Mouse (Mus musculus): Measurements from ENCODE around the gene Srrm4. TPM values are rescaled to one million over a fixed set of nuclear protein-coding genes. Genes with fewer than 3 reads are reported as not detected.

Srrm4 gene
- total and polyA plus RNA-seq, 2 experiments from 2014 or later = 8.0 to 15.4 TPM

DNA sequence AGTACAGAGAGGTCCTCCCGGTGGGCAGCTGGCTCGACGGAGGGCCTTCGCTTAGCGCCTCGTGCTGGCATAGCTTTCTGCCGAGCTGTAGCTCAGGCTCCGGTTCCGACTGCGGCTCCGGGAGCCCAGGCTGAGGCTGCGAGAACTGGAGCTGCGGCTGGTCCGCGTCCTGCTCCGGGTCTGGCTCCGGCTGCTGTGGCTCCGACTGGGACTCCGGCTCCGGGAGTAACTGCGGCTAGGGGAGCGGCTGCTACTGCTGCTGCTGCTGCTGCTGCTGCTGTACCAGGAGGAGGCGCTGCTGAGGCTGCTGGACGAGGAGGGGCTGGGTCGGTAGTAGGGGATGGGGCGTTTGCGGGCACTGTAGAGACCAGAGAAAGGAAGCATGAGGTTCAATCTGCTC lies 147.1 kb downstream of the Srrm4 start:
- Histone ChIP-seq H3K9me3 (ENCODE audit: low read length) (no peaks in the 10 kb centered on the region), H3K27me3 (ENCODE audit: insufficient read depth, low read length) (no peaks in the 10 kb centered on the region), H3K9ac (replicated peaks; ENCODE audit: low read length, poor library complexity, severe bottlenecking) (no peak overlapping the region), H3K4me2 (ENCODE audit: low read depth, low read length, poor library complexity, severe bottlenecking) (no peak overlapping the region), H3K36me3 (ENCODE audit: insufficient read depth, low read length) (peaks cover 13% of the 10 kb centered on the region; the same call in 1 of the 2 replicates), H3K4me1 (ENCODE audit: insufficient read depth, low read length) (no peaks in the 10 kb centered on the region), H3K27ac (ENCODE audit: low read depth, low read length) (no peak overlapping the region), H3K4me3 (ENCODE audit: low read depth, low read length) (no peak overlapping the region)
- peak; percentile 63 for TF ChIP-seq CTCF (IDR thresholded peaks at IDR 0.05)
- DNase-seq (ENCODE audit: low spot score) = no peak
- WGBS = 69% methylated on average over 27 of the region's 27 CpGs
- ATAC-seq (ENCODE audit: low FRiP score) = no peak

DNA sequence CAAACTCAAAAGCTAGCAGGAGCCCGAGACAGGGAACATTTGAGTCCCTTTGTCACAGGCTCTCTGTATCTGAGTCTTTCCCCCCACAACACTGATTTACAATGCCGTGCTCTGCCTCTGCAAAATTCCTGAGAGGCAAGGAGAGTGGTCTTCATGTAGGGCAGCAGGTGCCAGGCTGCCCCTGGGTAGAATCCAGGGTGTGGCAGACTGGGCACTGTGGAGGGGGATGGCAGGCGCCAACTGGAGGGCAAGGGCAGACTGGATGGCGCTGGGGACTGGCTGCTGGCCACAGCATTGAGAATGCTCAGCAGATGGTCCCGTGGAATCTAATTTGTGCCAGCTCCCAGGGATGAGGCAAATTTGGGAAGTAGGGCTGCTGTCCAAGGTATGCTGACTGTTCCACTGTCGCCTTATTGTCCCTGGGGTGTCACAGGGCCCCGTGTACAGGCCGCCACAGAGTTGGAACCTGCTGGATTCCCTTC lies 148.1 kb downstream of the Srrm4 start:
- Histone ChIP-seq H3K9ac (replicated peaks; ENCODE audit: low read length, poor library complexity, severe bottlenecking) (no peak overlapping the region), H3K27ac (ENCODE audit: low read depth, low read length) (no peak overlapping the region), H3K4me1 (ENCODE audit: insufficient read depth, low read length) (no peaks in the 10 kb centered on the region), H3K4me3 (ENCODE audit: low read depth, low read length) (no peak overlapping the region), H3K36me3 (ENCODE audit: insufficient read depth, low read length) (peaks cover 13% of the 10 kb centered on the region; the same call in 1 of the 2 replicates), H3K27me3 (ENCODE audit: insufficient read depth, low read length) (no peaks in the 10 kb centered on the region), H3K4me2 (ENCODE audit: low read depth, low read length, poor library complexity, severe bottlenecking) (no peak overlapping the region), H3K9me3 (ENCODE audit: low read length) (no peaks in the 10 kb centered on the region)
- WGBS = 54% methylated on average over 8 of the region's 8 CpGs
- DNase-seq (ENCODE audit: low spot score) = peak; percentile 74
- peak; percentile 41; the same call in 1 of the 2 replicates for ATAC-seq (ENCODE audit: low FRiP score)
- TF ChIP-seq CTCF (IDR thresholded peaks at IDR 0.05) = no peak

DNA sequence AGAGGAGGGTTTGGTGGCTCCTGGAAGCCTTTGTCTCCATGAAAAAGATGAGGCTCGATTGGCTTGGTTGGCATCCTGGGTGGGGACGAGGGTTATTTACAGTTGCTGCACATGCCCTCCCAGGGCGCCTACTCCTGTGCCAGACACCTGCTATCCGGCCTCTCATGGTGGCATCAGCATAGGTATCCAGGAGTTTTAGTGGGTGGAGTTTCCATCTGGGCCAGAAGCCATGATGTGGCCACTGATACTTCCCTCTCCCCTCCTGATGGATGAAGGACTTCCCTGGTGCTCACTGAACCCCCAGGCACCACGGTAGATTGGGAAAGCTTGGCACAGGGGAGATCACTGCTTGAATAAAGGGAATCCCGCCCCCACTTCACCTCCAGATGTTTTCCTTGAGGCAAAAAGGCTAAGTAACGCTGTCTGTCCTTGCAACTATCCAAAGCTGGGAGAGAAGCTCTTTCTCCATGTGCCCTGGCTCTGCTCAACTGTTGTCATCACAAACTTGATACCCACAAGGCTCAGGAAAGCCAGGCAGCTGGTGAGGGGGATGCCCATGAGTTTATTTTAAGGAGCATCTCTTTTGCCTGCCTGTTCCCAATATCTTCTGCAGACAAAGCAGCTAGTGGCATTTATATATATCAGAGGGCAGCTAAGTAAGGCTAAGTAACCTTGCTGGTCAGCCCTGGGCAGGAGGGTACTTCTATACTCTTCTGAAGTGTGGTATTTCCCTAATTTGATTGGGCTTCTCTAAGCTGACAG lies 148.7 kb downstream of the Srrm4 start:
- no peak for DNase-seq (ENCODE audit: low spot score)
- WGBS = 70% methylated on average over 7 of the region's 7 CpGs
- no peak overlapping the region for H3K4me2 ChIP-seq (ENCODE audit: low read depth, low read length, poor library complexity, severe bottlenecking)
- no peak overlapping the region for H3K4me3 ChIP-seq (ENCODE audit: low read depth, low read length)
- ATAC-seq (ENCODE audit: low FRiP score) = no peak
- H3K4me1 ChIP-seq (ENCODE audit: insufficient read depth, low read length) = no peaks in the 10 kb centered on the region
- H3K9me3 ChIP-seq (ENCODE audit: low read length) = no peaks in the 10 kb centered on the region
- H3K27ac ChIP-seq (ENCODE audit: low read depth, low read length) = no peak overlapping the region
- peaks cover 13% of the 10 kb centered on the region; the same call in 1 of the 2 replicates for H3K36me3 ChIP-seq (ENCODE audit: insufficient read depth, low read length)
- H3K27me3 ChIP-seq (ENCODE audit: insufficient read depth, low read length) = no peaks in the 10 kb centered on the region
- no peak overlapping the region for H3K9ac ChIP-seq (replicated peaks; ENCODE audit: low read length, poor library complexity, severe bottlenecking)
- no peak for TF ChIP-seq CTCF (IDR thresholded peaks at IDR 0.05)

DNA sequence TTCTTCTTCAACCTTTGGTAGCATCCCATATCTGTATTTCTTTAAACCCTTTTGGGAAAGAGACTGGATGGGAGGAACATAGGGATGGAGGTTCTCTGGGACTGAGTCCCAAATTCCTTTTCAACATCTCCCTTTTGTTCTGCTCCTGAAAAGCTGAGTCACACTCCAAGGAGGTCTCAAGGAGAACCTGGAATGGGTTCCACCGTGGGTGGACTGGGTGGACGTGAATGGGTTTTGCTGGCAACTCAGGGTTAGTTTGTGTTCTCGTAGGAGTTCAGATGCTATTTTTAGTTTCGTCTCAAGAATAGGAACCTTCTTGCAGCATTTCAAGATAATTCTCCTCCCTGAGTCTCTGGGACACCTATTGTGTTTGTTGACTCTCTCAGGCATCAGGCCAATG lies 151.4 kb downstream of the Srrm4 start:
- no peak overlapping the region for H3K4me2 ChIP-seq (ENCODE audit: low read depth, low read length, poor library complexity, severe bottlenecking)
- DNase-seq (ENCODE audit: low spot score) = no peak
- no peak for TF ChIP-seq CTCF (IDR thresholded peaks at IDR 0.05)
- 64% methylated on average over 4 of the region's 4 CpGs for WGBS
- H3K27me3 ChIP-seq (ENCODE audit: insufficient read depth, low read length) = no peaks in the 10 kb centered on the region
- H3K9me3 ChIP-seq (ENCODE audit: low read length) = no peaks in the 10 kb centered on the region
- no peak overlapping the region for H3K9ac ChIP-seq (replicated peaks; ENCODE audit: low read length, poor library complexity, severe bottlenecking)
- H3K27ac ChIP-seq (ENCODE audit: low read depth, low read length) = no peak overlapping the region
- H3K4me3 ChIP-seq (ENCODE audit: low read depth, low read length) = no peak overlapping the region
- H3K36me3 ChIP-seq (ENCODE audit: insufficient read depth, low read length) = peaks cover 13% of the 10 kb centered on the region; the same call in 1 of the 2 replicates
- ATAC-seq (ENCODE audit: low FRiP score) = no peak
- no peaks in the 10 kb centered on the region for H3K4me1 ChIP-seq (ENCODE audit: insufficient read depth, low read length)

DNA sequence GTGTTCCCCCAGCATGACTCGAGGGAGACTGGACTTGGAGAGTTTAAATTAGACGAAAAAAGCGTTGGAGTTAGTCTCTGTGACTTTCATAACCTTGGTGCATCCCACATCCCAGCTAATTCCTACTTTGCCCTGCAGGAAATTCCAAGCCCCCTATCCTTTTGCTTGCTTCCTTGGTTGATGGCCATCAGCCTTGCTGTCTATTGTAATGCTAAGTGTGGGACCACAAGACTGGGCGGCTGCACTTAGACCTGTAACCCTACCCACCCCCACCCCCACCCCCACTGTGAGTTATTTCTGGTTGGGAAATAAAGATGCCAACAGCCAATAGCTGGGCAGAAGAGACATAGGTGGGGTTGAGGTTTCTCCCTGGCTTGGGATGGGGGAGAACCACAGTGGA lies 153.3 kb downstream of the Srrm4 start:
- ATAC-seq (ENCODE audit: low FRiP score) (no peak), DNase-seq (ENCODE audit: low spot score) (no peak)
- 34% methylated on average over 4 of the region's 4 CpGs for WGBS
- no peaks in the 10 kb centered on the region for H3K27me3 ChIP-seq (ENCODE audit: insufficient read depth, low read length)
- H3K9me3 ChIP-seq (ENCODE audit: low read length) = no peaks in the 10 kb centered on the region
- 0 out of 2 replicates have a peak, but pooled peaks cover under 1% of the 10 kb centered on the region for H3K36me3 ChIP-seq (ENCODE audit: insufficient read depth, low read length)
- no peak overlapping the region for H3K4me2 ChIP-seq (ENCODE audit: low read depth, low read length, poor library complexity, severe bottlenecking)
- TF ChIP-seq CTCF (IDR thresholded peaks at IDR 0.05) = no peak
- no peaks in the 10 kb centered on the region for H3K4me1 ChIP-seq (ENCODE audit: insufficient read depth, low read length)
- H3K9ac ChIP-seq (replicated peaks; ENCODE audit: low read length, poor library complexity, severe bottlenecking) = no peak overlapping the region
- H3K4me3 ChIP-seq (ENCODE audit: low read depth, low read length) = no peak overlapping the region
- H3K27ac ChIP-seq (ENCODE audit: low read depth, low read length) = no peak overlapping the region

DNA sequence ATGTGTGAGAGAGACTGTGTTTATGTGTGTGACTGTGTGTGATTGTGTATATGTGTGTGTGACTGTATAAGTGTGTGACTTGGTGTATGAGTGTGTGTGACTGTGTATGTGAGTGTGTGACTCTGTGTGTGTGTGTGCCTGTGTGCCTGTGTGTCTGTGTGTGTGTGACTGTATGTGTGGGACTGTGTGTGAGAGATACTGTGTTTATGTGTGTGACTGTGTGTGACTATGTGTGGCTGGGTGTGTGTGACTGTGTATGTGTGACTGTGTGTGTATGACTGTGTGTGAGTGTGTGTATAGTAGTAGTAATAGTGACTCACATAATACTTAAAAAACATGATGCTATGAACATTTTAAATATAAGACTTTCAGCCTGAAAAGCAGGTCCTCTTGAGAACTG lies 155.5 kb downstream of the Srrm4 start:
- Histone ChIP-seq H3K27me3 (ENCODE audit: insufficient read depth, low read length) (no peaks in the 10 kb centered on the region), H3K9me3 (ENCODE audit: low read length) (no peaks in the 10 kb centered on the region), H3K9ac (replicated peaks; ENCODE audit: low read length, poor library complexity, severe bottlenecking) (no peak overlapping the region), H3K36me3 (ENCODE audit: insufficient read depth, low read length) (no peaks in the 10 kb centered on the region), H3K27ac (ENCODE audit: low read depth, low read length) (no peak overlapping the region), H3K4me2 (ENCODE audit: low read depth, low read length, poor library complexity, severe bottlenecking) (no peak overlapping the region), H3K4me1 (ENCODE audit: insufficient read depth, low read length) (no peaks in the 10 kb centered on the region), H3K4me3 (ENCODE audit: low read depth, low read length) (no peak overlapping the region)
- ATAC-seq (ENCODE audit: low FRiP score) = no peak
- TF ChIP-seq CTCF (IDR thresholded peaks at IDR 0.05) = no peak
- DNase-seq (ENCODE audit: low spot score) = no peak

All from midbrain, postnatal 0 days (tissue).